Mouse (Mus musculus): ENCODE data around the gene Mgarp.

DNA sequence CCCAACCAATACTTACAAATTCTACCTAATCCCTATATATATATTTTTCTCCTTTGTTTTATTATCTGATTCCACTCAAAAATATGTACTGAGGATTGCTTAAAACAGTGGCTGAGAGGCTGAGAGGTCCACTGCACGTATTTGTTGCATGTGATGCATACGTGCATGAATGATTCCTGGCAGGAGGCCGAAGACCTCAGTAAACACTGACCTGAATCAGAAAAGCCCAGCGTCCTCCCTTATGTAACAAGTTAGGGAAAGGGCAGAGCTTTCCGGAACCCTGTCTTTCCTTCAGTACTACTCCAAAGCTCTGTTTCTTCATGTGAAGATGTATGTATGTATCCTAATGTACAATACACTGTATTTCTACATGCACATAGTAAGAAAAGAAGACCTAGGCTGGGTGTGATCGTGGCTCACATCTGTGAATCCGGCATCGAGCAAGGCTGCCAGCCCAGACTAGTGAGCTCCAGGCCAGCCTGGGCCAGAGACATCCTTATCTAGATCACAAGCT, 8.6 kb downstream of the Mgarp start:
- TF ChIP-seq POLR2A (IDR thresholded peaks at IDR 0.05; ENCODE audit: control insufficient read depth in 1 of 2, insufficient read depth in 1 of 2, low read depth in 1 of 2, low read length in 2 of 2, poor library complexity in 1 of 2) (no peak), CTCF (IDR thresholded peaks at IDR 0.05 in 2 of 3, conservative IDR thresholded peaks at IDR 0.05 in 1 of 3; ENCODE audit: control insufficient read depth in 1 of 3, insufficient read depth in 1 of 3, low read depth in 2 of 3, low read length in 3 of 3, poor library complexity in 1 of 3, severe bottlenecking in 1 of 3) (no peak), USF1 (IDR thresholded peaks at IDR 0.05; ENCODE audit: low read depth, low read length) (no peak)

All from MEL (cell line).